Mouse (Mus musculus) macrophage (primary cell): Measurements from ENCODE around the gene Cox8a. TPM values are rescaled to one million over a fixed set of nuclear protein-coding genes. Genes with fewer than 3 reads are reported as not detected.
A peak's percentile ranks its signal among the peaks of the same experiment; 100 is the strongest.

Source experiments
- H3K27ac ChIP-seq: fragments of 350-480 bp; formaldehyde crosslinking; 2 replicates; pipeline ENCODE4 v1.9.0; 2021
- H3K36me3 ChIP-seq: fragments of 350-480 bp; formaldehyde crosslinking; 2 replicates; pipeline ENCODE4 v1.9.0; 2021; ENCODE audit errors: inconsistent target
- H3K4me3 ChIP-seq: fragments of 350-480 bp; formaldehyde crosslinking; 2 replicates; pipeline ENCODE4 v1.9.0; 2021; ENCODE audit errors: inconsistent target
- H3K79me2 ChIP-seq: fragments of 350-480 bp; formaldehyde crosslinking; 2 replicates; pipeline ENCODE4 v1.9.0; 2021; ENCODE audit errors: inconsistent target
- WGBS: methylation state at CpG from one replicate; pipeline ENCODE4 v1.1.7; 2026; ENCODE audit warnings: inconsistent platforms; ENCODE audit not compliant: missing documents; 5-methylcytosine and 5-hydroxymethylcytosine counted together
- polyA plus RNA-seq: library from polyadenylated mRNA; stranded (reverse); fragments of 250-400 nt; gene quantifications from 3 replicates; pipeline ENCODE4 v1.2.4, GENCODE M21; 2018; ENCODE audit warnings: inconsistent platforms

Cox8a gene
- polyA plus RNA-seq, 1 experiment from 2014 or later = 220 TPM

DNA sequence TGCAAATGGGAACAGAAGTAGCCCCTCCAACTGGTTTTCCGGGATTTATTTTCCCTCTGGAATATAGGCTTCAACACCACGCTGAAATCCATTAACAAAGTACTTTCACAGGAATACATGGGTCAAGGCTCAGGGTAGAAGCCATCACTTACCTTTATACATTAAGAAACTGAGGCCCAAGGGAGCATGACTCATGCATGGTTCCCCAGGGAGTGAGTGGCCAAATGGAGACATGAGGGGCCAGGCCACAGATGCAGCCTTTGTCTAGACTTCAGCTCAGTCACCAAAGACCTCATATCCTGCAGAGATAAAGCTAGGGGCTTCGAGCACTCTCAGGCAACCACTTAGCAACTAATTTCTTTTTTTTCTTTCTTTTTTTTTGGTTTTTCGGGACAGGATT lies 19.3 kb upstream of the Cox8a start:
- WGBS = 93% methylated on average over 3 of the region's 4 CpGs
- peaks cover 8% of the 10 kb centered on the region; the same call in 1 of the 2 replicates for H3K36me3 ChIP-seq
- no peak overlapping the region for H3K27ac ChIP-seq
- H3K79me2 ChIP-seq = peaks cover 59% of the 10 kb centered on the region
- no peak overlapping the region for H3K4me3 ChIP-seq

GRCm38 (mm10) chr19:7236011-7236410 lies 18.6 kb upstream of the Cox8a start:
- WGBS = 94% methylated on average over 2 of the region's 2 CpGs
- no peak overlapping the region for H3K4me3 ChIP-seq
- H3K27ac ChIP-seq = no peak overlapping the region
- peaks cover 12% of the 10 kb centered on the region; the same call in 1 of the 2 replicates for H3K36me3 ChIP-seq
- peaks cover 59% of the 10 kb centered on the region for H3K79me2 ChIP-seq

DNA sequence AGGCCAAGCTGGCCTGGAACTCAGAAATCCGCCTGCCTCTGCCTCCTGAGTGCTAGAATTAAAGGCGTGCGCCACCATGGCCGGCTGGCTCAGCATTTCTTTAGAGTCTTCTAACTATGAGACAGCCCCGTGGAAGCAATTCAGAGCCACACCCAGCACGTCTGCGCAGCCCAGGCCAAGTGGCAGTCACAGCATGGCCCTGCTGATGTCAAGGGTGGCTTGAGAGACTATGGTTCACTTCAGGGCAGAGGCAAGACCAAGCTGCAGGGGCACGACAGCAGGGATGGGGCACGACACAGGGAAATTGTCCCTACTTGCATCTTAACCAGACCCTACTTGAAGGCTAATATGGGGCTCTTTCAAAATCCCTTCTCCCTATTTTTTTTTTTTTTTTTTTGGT lies 18.0 kb upstream of the Cox8a start:
- no peak overlapping the region for H3K27ac ChIP-seq
- WGBS = 96% methylated on average over 9 of the region's 9 CpGs
- H3K79me2 ChIP-seq = peaks cover 57% of the 10 kb centered on the region
- H3K4me3 ChIP-seq = no peak overlapping the region
- H3K36me3 ChIP-seq = peaks cover 14% of the 10 kb centered on the region; the same call in 1 of the 2 replicates

- Histone ChIP-seq H3K79me2 (peaks cover 49% of the 10 kb centered on the region), H3K36me3 (peaks cover 21% of the 10 kb centered on the region)
- 39% methylated on average over 8 of the region's 8 CpGs for WGBS
These were observed 17.3 kb upstream of the Cox8a start for GRCm38 (mm10) chr19:7234537-7235221.

DNA sequence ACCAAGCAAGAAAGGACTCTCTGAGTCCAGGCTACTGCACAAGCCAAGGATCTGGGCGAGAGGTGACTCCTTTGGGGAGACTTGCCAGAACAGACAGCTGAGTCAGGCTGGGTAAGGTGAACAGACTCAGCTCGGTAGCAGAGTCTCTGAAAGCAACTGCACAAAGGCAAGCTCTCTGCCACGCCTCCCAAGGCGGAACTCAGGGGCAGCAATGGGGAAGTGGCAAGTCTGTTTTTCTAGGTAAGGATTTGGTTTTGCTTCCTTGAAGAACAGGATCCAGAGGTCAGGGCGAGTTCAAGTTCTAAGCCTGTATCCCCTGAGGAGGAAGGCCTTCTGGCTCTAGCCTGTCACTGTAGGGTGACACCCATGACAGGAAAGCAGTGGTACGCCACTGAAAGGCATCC lies 9.1 kb upstream of the Cox8a start:
- no peaks in the 10 kb centered on the region for H3K79me2 ChIP-seq
- H3K4me3 ChIP-seq = no peak overlapping the region
- 7% methylated on average over 6 of the region's 6 CpGs for WGBS
- peak overlapping the region; percentile 39 for H3K27ac ChIP-seq
- H3K36me3 ChIP-seq = peaks cover 30% of the 10 kb centered on the region

More at GRCm38 (mm10) chr19:7234537-7235221, 17.3 kb upstream of the Cox8a start:
- H3K4me3 ChIP-seq = no peak overlapping the region
- no peak overlapping the region for H3K27ac ChIP-seq

GRCm38 (mm10) chr19:7225096-7225690 lies 7.8 kb upstream of the Cox8a start:
- WGBS = 92% methylated on average over 9 of the region's 9 CpGs

DNA sequence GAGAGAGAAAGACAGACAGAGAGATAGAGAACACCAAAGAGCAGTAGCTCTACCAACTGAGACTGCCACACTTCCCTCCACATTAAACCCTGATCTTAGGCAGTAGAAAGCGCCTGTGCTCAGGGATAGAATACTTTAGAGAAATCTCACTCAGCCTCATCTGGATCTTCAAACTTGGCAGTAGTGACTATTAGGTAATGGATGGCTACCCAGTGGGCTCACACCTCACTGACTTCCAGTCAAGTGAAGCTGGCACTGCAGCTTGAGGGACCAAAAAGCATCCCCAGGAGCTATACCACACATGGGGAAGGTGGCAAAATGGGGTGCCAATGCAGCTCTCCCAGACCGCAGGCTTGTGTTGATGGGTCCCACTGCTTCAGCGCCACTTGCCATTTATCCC lies 6.8 kb upstream of the Cox8a start:
- H3K79me2 ChIP-seq = no peaks in the 10 kb centered on the region
- H3K27ac ChIP-seq = no peak overlapping the region
- 98% methylated on average over 3 of the region's 3 CpGs for WGBS
- H3K4me3 ChIP-seq = no peak overlapping the region
- H3K36me3 ChIP-seq = peaks cover 14% of the 10 kb centered on the region; the same call in 1 of the 2 replicates

More at GRCm38 (mm10) chr19:7225096-7225690, 7.8 kb upstream of the Cox8a start:
- Histone ChIP-seq H3K27ac (no peak overlapping the region), H3K36me3 (peaks cover 22% of the 10 kb centered on the region), H3K4me3 (no peak overlapping the region), H3K79me2 (no peaks in the 10 kb centered on the region)

GRCm38 (mm10) chr19:7223488-7223887 lies 6.1 kb upstream of the Cox8a start:
- Histone ChIP-seq H3K79me2 (no peaks in the 10 kb centered on the region), H3K4me3 (no peak overlapping the region), H3K36me3 (peaks cover 10% of the 10 kb centered on the region; the same call in 1 of the 2 replicates), H3K27ac (no peak overlapping the region)

DNA sequence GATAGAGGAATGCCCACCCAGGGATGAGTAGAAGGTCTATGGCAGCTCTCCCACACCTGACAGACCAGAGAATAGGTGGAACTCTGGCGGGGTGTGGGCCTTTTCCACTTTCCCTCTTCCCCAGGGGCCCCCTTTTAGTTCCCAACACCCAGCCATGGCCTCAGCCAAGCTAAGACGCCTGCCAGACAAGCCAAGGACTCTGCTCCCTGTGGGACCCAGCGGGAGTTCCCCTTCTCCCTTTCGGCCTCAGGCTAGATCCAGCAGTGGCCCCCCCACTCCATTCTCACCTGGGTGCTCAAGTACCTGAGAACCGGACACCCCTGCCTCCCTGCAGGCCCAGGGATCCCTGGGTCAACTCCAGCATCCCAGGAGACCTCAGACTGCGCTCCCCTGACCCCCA lies 4.8 kb upstream of the Cox8a start:
- Histone ChIP-seq H3K36me3 (no peaks in the 10 kb centered on the region), H3K4me3 (no peak overlapping the region), H3K27ac (no peak overlapping the region), H3K79me2 (peaks cover under 1% of the 10 kb centered on the region; the same call in 1 of the 2 replicates)
- WGBS = 92% methylated on average over 6 of the region's 6 CpGs

DNA sequence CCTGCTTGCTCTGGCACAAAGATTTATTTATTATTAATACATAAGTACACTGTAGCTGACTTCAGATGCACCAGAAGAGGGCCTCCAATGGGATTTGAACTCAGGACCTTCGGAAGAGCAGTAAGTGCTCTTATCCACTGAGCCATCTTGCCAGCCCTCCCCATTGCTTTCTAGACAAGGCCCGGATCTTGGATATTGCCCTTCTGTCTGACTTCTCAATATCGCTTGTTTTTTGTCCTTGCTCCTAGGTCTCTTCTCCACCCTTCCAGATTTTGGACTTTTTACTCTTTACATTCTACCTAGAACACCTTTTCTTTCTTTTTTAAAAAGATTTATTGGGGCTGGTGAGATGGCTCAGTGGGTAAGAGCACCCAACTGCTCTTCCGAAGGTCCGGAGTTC lies 1.3 kb upstream of the Cox8a start:
- H3K27ac ChIP-seq = no peak overlapping the region
- H3K79me2 ChIP-seq = peaks cover 35% of the 10 kb centered on the region
- H3K4me3 ChIP-seq = no peak overlapping the region
- H3K36me3 ChIP-seq = peaks cover 9% of the 10 kb centered on the region; the same call in 1 of the 2 replicates
- 94% methylated on average over 5 of the region's 5 CpGs for WGBS

GRCm38 (mm10) chr19:7217926-7218267 lies 481 bp upstream of the Cox8a start:
- peaks cover 9% of the 10 kb centered on the region; the same call in 1 of the 2 replicates for H3K36me3 ChIP-seq
- peaks cover 43% of the 10 kb centered on the region for H3K79me2 ChIP-seq
- 0% methylated on average over 6 of the region's 6 CpGs for WGBS
- H3K27ac ChIP-seq = peak overlapping the region; percentile 17
- peak overlapping the region; percentile 90 for H3K4me3 ChIP-seq

DNA sequence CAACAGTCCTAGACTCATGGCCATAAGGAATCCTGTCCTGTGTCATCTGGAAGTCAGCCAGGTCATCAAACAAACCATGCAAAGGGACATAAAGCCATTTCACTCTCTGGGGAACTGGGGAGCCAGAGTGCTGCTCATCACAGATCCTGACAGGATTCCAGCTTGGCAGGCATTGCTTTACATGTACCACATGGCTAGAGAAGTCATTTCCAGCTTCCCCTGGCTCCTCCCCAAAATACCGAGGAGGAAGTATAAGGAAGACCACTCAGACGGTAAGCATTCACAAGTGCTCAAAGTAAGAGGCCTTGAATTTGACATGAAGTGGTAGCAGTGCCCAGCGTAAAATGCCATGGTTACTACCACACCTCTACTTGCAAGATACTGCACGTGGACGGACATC lies 2.9 kb downstream of the Cox8a start:
- H3K27ac ChIP-seq = no peak overlapping the region
- peaks cover 58% of the 10 kb centered on the region for H3K79me2 ChIP-seq
- no peak overlapping the region for H3K4me3 ChIP-seq
- H3K36me3 ChIP-seq = peaks cover 9% of the 10 kb centered on the region; the same call in 1 of the 2 replicates
- 73% methylated on average over 5 of the region's 5 CpGs for whole genome bisulfite sequencing

DNA sequence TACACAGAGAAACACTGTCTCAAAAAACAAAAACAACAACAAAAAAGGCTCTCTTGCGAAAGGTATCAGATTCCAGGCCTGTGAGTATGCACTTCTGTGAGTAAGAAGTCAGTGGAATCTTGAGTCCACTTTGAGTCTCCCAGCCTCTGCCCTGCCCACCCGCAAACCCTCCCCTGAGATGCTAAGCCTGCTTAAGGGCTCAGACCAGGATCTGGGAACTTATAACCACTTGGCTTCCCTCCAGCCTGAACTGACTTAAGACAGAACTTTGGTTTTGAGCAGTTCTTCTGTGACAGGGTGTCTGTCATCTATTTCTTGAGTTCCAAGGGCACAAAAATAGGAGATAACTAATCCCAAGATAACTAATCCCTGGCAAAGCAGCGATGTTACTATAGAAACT lies 4.4 kb downstream of the Cox8a start:
- 97% methylated on average over 3 of the region's 3 CpGs for WGBS
- peaks cover 58% of the 10 kb centered on the region for H3K79me2 ChIP-seq
- peaks cover 9% of the 10 kb centered on the region; the same call in 1 of the 2 replicates for H3K36me3 ChIP-seq

GRCm38 (mm10) chr19:7212216-7212615 lies 5.2 kb downstream of the Cox8a start:
- H3K36me3 ChIP-seq = peaks cover 9% of the 10 kb centered on the region; the same call in 1 of the 2 replicates
- WGBS = 83% methylated on average over 1 of the region's 1 CpGs
- no peak overlapping the region for H3K27ac ChIP-seq
- H3K4me3 ChIP-seq = no peak overlapping the region
- peaks cover 57% of the 10 kb centered on the region for H3K79me2 ChIP-seq

More for the DNA sequence above, 4.4 kb downstream of the Cox8a start:
- Histone ChIP-seq H3K4me3 (no peak overlapping the region), H3K27ac (no peak overlapping the region)

DNA sequence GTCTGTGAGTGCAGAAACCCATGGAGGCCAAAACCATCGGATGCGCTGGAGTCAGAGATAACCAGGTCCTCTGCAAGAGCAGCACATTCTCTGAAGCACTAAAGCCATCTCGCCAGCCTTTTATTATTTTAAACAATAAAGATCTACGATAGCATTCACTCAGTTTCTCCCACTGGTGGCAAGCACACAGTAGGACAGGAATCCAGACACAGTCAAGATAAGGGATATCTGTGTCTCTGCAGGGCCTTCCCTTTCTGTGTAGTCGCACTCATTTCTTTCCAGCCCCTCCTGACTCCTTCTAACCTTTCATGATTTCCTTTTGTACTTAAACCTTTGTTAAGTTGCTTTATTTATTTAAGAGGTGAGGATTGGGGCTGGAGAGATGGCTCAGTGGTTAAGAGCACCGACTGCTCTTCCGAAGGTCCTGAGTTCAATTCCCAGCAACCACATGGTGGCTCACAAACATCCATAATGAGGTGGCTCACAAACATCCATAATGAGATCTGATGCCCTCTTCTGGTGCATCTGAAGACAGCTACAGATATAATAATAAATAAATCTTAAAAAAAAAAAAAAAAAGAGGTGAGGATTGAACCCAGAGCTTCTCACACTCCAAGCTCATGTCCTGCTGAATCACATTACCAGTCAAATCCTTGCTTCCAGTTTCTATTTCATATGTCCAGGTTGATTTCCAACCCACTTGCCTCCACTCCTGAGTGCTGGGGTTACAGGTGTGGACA lies 7.3 kb downstream of the Cox8a start:
- Histone ChIP-seq H3K4me3 (no peak overlapping the region), H3K27ac (no peak overlapping the region), H3K36me3 (peaks cover 9% of the 10 kb centered on the region; the same call in 1 of the 2 replicates), H3K79me2 (peaks cover 42% of the 10 kb centered on the region)
- 93% methylated on average over 7 of the region's 7 CpGs for WGBS
